Mouse (Mus musculus): ENCODE results near the gene Dnah9.

DNA sequence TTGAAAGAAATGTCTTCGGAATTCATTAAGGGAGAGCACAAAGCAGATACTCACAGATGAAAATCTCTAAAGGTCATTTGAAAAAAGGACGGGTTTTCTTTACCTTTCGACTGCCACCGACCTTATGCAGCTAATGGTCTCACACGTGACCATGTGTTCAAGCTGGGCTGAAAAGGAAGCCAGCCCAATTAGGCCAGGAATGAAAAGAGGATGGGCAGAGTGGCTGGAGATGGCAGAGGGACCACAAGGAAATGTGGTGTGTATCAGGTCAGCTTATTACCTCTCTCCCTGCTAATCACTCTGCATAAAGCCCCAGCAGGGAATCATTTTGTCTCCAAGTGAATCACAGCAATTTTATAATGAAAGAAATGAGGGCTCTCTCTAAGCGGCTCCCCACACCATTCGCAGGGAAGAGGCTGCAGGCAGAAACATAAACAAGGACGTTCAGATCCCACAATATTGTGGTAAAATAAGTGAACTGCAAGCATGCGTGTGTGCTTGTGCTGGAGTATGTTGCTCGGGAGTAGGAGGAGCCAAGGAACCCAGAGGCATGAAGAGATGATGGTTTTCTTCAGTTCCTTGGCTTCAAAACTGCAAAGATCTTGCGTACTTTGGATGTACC is 27.6 kb downstream of the Dnah9 start:
- TF ChIP-seq CTCF (IDR thresholded peaks at IDR 0.05; ENCODE audit: borderline replicate concordance, extremely low read depth, insufficient read depth, insufficient read length) (no peak), POLR2A (IDR thresholded peaks at IDR 0.05; ENCODE audit: borderline replicate concordance, extremely low read depth, insufficient read depth, insufficient read length, poor library complexity, severe bottlenecking) (no peak)
